Mouse (Mus musculus) E14TG2a.4 (cell line): Measurements from ENCODE around the gene Sntg2.

Source experiments
- H3K27me3 ChIP-seq: 2 replicates; pipeline ENCODE4 v1.6.1; 2014; ENCODE audit warnings: low read length, control low read depth; ENCODE audit not compliant: insufficient read depth
- H3K36me3 ChIP-seq: 2 replicates; pipeline ENCODE4 v1.6.1; 2014; ENCODE audit warnings: low read length, control low read depth; ENCODE audit not compliant: insufficient read depth
- H3K4me1 ChIP-seq: replicated peaks from 2 replicates; pipeline ENCODE4 v1.6.1; 2014; ENCODE audit warnings: low read depth, low read length, control low read depth
- H3K4me3 ChIP-seq: replicated peaks from 2 replicates; pipeline ENCODE4 v1.5.1; 2014; ENCODE audit warnings: mild to moderate bottlenecking, low read length
- H3K9me3 ChIP-seq: 2 replicates; pipeline ENCODE4 v1.6.1; 2014; ENCODE audit warnings: low read length, control low read depth
- CTCF ChIP-seq: conservative IDR thresholded peaks from 2 replicates; pipeline ENCODE4 v1.5.1; 2014; ENCODE audit warnings: low read length
- NANOG ChIP-seq: IDR thresholded peaks from 2 replicates; pipeline ENCODE4 v1.6.1; 2014; ENCODE audit warnings: borderline replicate concordance, low read length, mixed read lengths
- POU5F1 ChIP-seq: IDR thresholded peaks from 2 replicates; pipeline ENCODE4 v1.6.1; 2014; ENCODE audit warnings: low read length, borderline replicate concordance

The Sntg2 gene

GRCm38 (mm10) chr12:30257664-30258063 lies 115.5 kb downstream of the Sntg2 start:
- TF ChIP-seq POU5F1 (no peak), CTCF (no peak), NANOG (no peak)
- H3K27me3 ChIP-seq: no peaks in the 10 kb centered on the region
- H3K36me3 ChIP-seq: no peaks in the 10 kb centered on the region
- H3K4me3 ChIP-seq: no peak overlapping the region
- H3K9me3 ChIP-seq: no peaks in the 10 kb centered on the region
- no peaks in the 10 kb centered on the region for H3K4me1 ChIP-seq

GRCm38 (mm10) chr12:30256207-30256606 lies 117.0 kb downstream of the Sntg2 start:
- Histone ChIP-seq H3K4me1 (no peaks in the 10 kb centered on the region), H3K4me3 (no peak overlapping the region), H3K27me3 (no peaks in the 10 kb centered on the region), H3K36me3 (no peaks in the 10 kb centered on the region), H3K9me3 (no peaks in the 10 kb centered on the region)
- TF ChIP-seq CTCF: no peak
- TF ChIP-seq NANOG: no peak
- TF ChIP-seq POU5F1: no peak

GRCm38 (mm10) chr12:30254581-30254980 lies 118.6 kb downstream of the Sntg2 start:
- TF ChIP-seq CTCF (no peak), POU5F1 (no peak), NANOG (no peak)
- no peak overlapping the region for H3K4me3 ChIP-seq
- H3K36me3 ChIP-seq: no peaks in the 10 kb centered on the region
- no peaks in the 10 kb centered on the region for H3K9me3 ChIP-seq
- no peaks in the 10 kb centered on the region for H3K27me3 ChIP-seq
- H3K4me1 ChIP-seq: no peaks in the 10 kb centered on the region

GRCm38 (mm10) chr12:30252381-30252780 lies 120.8 kb downstream of the Sntg2 start:
- H3K36me3 ChIP-seq: no peaks in the 10 kb centered on the region
- TF ChIP-seq CTCF (no peak), POU5F1 (no peak), NANOG (no peak)
- no peaks in the 10 kb centered on the region for H3K9me3 ChIP-seq
- H3K4me1 ChIP-seq: no peaks in the 10 kb centered on the region
- no peaks in the 10 kb centered on the region for H3K27me3 ChIP-seq
- H3K4me3 ChIP-seq: no peak overlapping the region

GRCm38 (mm10) chr12:30251283-30251829 lies 121.8 kb downstream of the Sntg2 start:
- TF ChIP-seq CTCF (no peak), NANOG (no peak), POU5F1 (no peak)
- H3K36me3 ChIP-seq: no peaks in the 10 kb centered on the region
- no peaks in the 10 kb centered on the region for H3K4me1 ChIP-seq
- no peaks in the 10 kb centered on the region for H3K9me3 ChIP-seq
- no peak overlapping the region for H3K4me3 ChIP-seq
- H3K27me3 ChIP-seq: no peaks in the 10 kb centered on the region

- Histone ChIP-seq H3K36me3 (no peaks in the 10 kb centered on the region), H3K4me3 (no peak overlapping the region), H3K4me1 (no peaks in the 10 kb centered on the region), H3K9me3 (no peaks in the 10 kb centered on the region), H3K27me3 (no peaks in the 10 kb centered on the region)
- TF ChIP-seq NANOG (no peak), CTCF (no peak), POU5F1 (no peak)
Measured at GRCm38 (mm10) chr12:30249068-30249467, 124.1 kb downstream of the Sntg2 start.

- no peak overlapping the region for H3K4me3 ChIP-seq
- no peaks in the 10 kb centered on the region for H3K27me3 ChIP-seq
- no peaks in the 10 kb centered on the region for H3K9me3 ChIP-seq
- no peaks in the 10 kb centered on the region for H3K4me1 ChIP-seq
- H3K36me3 ChIP-seq: no peaks in the 10 kb centered on the region
- TF ChIP-seq NANOG (no peak), CTCF (no peak), POU5F1 (no peak)
Measured at GRCm38 (mm10) chr12:30246286-30246945, 126.8 kb downstream of the Sntg2 start.

GRCm38 (mm10) chr12:30244194-30244593 lies 129.0 kb downstream of the Sntg2 start:
- Histone ChIP-seq H3K4me3 (no peak overlapping the region), H3K27me3 (no peaks in the 10 kb centered on the region), H3K9me3 (no peaks in the 10 kb centered on the region), H3K4me1 (no peaks in the 10 kb centered on the region), H3K36me3 (no peaks in the 10 kb centered on the region)
- TF ChIP-seq CTCF: no peak
- no peak for TF ChIP-seq POU5F1
- TF ChIP-seq NANOG: no peak

- no peak for TF ChIP-seq POU5F1
- TF ChIP-seq NANOG: no peak
- TF ChIP-seq CTCF: no peak
Measured at GRCm38 (mm10) chr12:30240891-30241290, 132.3 kb downstream of the Sntg2 start.

More at GRCm38 (mm10) chr12:30240891-30241290, 132.3 kb downstream of the Sntg2 start:
- H3K9me3 ChIP-seq: no peaks in the 10 kb centered on the region
- H3K36me3 ChIP-seq: no peaks in the 10 kb centered on the region
- H3K4me1 ChIP-seq: no peaks in the 10 kb centered on the region
- no peak overlapping the region for H3K4me3 ChIP-seq
- H3K27me3 ChIP-seq: no peaks in the 10 kb centered on the region
